Mouse (Mus musculus): ENCODE results near the gene Ahsg. TPM values are rescaled to one million over a fixed set of nuclear protein-coding genes. Genes with fewer than 3 reads are reported as not detected.

Ahsg gene
- total and polyA plus RNA-seq, 3 experiments: 0.13 TPM; not detected in 2

DNA sequence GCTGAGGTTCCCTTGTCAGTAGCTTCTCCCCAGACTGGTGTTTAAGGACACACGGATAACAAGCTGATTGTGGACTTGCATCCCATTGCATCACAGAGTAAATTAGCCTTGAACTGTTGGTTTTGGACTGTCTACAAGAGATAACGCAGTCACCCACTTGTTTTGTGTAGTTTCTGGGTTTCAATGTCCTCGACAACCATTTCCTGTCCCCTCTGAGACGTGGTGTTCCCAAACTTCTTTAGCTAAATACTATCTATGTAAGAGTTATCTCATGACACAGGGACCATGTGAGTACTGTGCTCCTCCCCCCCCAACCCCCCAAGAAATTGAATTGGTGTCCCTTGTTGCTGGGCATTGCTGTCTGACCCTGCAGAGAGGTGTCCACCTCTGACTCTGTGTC lies 9.6 kb upstream of the Ahsg start:
- H3K9ac ChIP-seq (ENCODE audit: control insufficient read depth, low read depth, low read length, poor library complexity, severe bottlenecking): peak overlapping the region; percentile 30; the same call in 1 of the 2 replicates
- TF ChIP-seq GABPA (IDR thresholded peaks at IDR 0.05; ENCODE audit: low read depth, low read length) (no peak), MYC (IDR thresholded peaks at IDR 0.05; ENCODE audit: low read depth, low read length) (no peak), TCF12 (IDR thresholded peaks at IDR 0.05; ENCODE audit: low read depth, low read length) (peak; percentile 85; the same call in 1 of the 2 replicates), POLR2AphosphoS2 (IDR thresholded peaks at IDR 0.05; ENCODE audit: low read length) (peak; percentile 54; the same call in 1 of the 2 replicates), NRF1 (IDR thresholded peaks at IDR 0.05; ENCODE audit: insufficient read depth, low read depth, low read length, poor library complexity, severe bottlenecking) (no peak), ETS1 (IDR thresholded peaks at IDR 0.05; ENCODE audit: low read depth, low read length) (peak; percentile 89), RCOR1 (IDR thresholded peaks at IDR 0.05; ENCODE audit: low read depth, low read length) (peak; percentile 61), EP300 (IDR thresholded peaks at IDR 0.05; ENCODE audit: low read depth in 1 of 2, low read length in 2 of 2) (peak; percentile 79 to 93), MAX (IDR thresholded peaks at IDR 0.05; ENCODE audit: low read length) (peak; percentile 44; the same call in 1 of the 2 replicates), MEF2A (IDR thresholded peaks at IDR 0.05; ENCODE audit: extremely low read depth, insufficient replicate concordance, low read depth, low read length, poor library complexity, severe bottlenecking) (peak; percentile 56; the same call in 1 of the 2 replicates), MYB (IDR thresholded peaks at IDR 0.05; ENCODE audit: low read depth, low read length) (peak; percentile 53; the same call in 1 of the 2 replicates), KAT2A (conservative IDR thresholded peaks at IDR 0.05; ENCODE audit: low read depth, low read length) (no peak; the same call in 1 of the 2 replicates), TAL1 (IDR thresholded peaks at IDR 0.05; ENCODE audit: low read length) (peak; percentile 61), MXI1 (IDR thresholded peaks at IDR 0.05; ENCODE audit: low read depth, low read length) (peak; percentile 48; the same call in 1 of the 2 replicates), USF1 (IDR thresholded peaks at IDR 0.05; ENCODE audit: low read depth, low read length) (peak; percentile 59; the same call in 1 of the 2 replicates), GATA1 (IDR thresholded peaks at IDR 0.05; ENCODE audit: low read depth, low read length) (peak; percentile 83), TBP (IDR thresholded peaks at IDR 0.05; ENCODE audit: low read depth, low read length) (peak; percentile 43; the same call in 1 of the 2 replicates), CHD2 (IDR thresholded peaks at IDR 0.05; ENCODE audit: low read length) (no peak), SIN3A (IDR thresholded peaks at IDR 0.05; ENCODE audit: low read length) (peak; percentile 76; the same call in 1 of the 2 replicates)
- H3K4me3 ChIP-seq (ENCODE audit: control insufficient read depth in 1 of 2, insufficient read depth in 1 of 2, low read depth in 2 of 2, low read length in 2 of 2): peak overlapping the region in 1 of 2 experiments; percentile 4; a peak in 1 of 4 replicates
- no peaks in the 10 kb centered on the region for H3K9me3 ChIP-seq (replicated peaks; ENCODE audit: insufficient read depth, low read length)
- no peaks in the 10 kb centered on the region for H3K79me2 ChIP-seq (ENCODE audit: control insufficient read depth, insufficient read depth, low read length, poor library complexity)
- peak overlapping the region; percentile 93 for H3K27ac ChIP-seq (ENCODE audit: control insufficient read depth, low read depth, low read length)
- H3K4me1 ChIP-seq (ENCODE audit: control insufficient read depth in 1 of 2, insufficient read depth in 2 of 2, low read length in 2 of 2): peaks cover 19 to 45% of the 10 kb centered on the region in 2 experiments; a peak in 3 of 4 replicates
- H3K27me3 ChIP-seq (ENCODE audit: control insufficient read depth in 1 of 2, insufficient read depth in 2 of 2, low read length in 2 of 2): no peaks in the 10 kb centered on the region
- H3K36me3 ChIP-seq (ENCODE audit: control insufficient read depth in 1 of 2, insufficient read depth in 2 of 2, low read length in 2 of 2): peaks cover 0 to 34% of the 10 kb centered on the region in 2 experiments; a peak in 2 of 4 replicates
- peak; percentile 88 for DNase-seq (ENCODE audit: low read depth, low spot score)

DNA sequence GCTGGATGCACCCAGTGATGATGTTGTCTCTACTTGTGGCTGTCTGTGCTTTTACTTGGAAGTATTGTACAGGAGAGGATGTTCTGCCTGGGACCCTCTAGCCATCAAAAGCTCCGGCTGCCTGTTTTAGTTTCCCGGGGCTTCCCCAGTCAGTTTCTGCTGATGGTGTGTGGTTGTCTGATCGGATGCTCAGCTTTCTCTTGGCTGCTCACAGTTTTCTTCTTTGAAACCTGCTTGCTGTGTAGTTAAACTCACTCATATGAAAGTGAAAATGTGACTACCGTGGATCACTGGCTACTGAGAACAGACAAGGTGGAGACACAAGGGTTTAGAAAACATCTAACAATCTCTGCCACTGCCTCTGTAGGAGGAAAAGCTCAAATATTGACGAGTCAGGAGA lies 7.6 kb upstream of the Ahsg start:
- TF ChIP-seq MYB (IDR thresholded peaks at IDR 0.05; ENCODE audit: low read depth, low read length): no peak
- no peak for TF ChIP-seq POLR2A (IDR thresholded peaks at IDR 0.05; ENCODE audit: control insufficient read depth in 1 of 2, insufficient read depth in 1 of 2, low read depth in 1 of 2, low read length in 2 of 2, poor library complexity in 1 of 2)
- TF ChIP-seq POLR2AphosphoS5 (IDR thresholded peaks at IDR 0.05; ENCODE audit: borderline replicate concordance, low read depth, low read length): no peak
- TF ChIP-seq USF2 (IDR thresholded peaks at IDR 0.05; ENCODE audit: borderline replicate concordance in 1 of 2, insufficient read depth in 1 of 2, low read depth in 1 of 2, low read length in 2 of 2): no peak
- TF ChIP-seq MXI1 (IDR thresholded peaks at IDR 0.05; ENCODE audit: low read depth, low read length): no peak
- Histone ChIP-seq H3K27me3 (ENCODE audit: control insufficient read depth in 1 of 2, insufficient read depth in 2 of 2, low read length in 2 of 2) (no peaks in the 10 kb centered on the region), H3K79me2 (ENCODE audit: control insufficient read depth, insufficient read depth, low read length, poor library complexity) (no peaks in the 10 kb centered on the region), H3K4me3 (ENCODE audit: control insufficient read depth in 1 of 2, insufficient read depth in 1 of 2, low read depth in 2 of 2, low read length in 2 of 2) (no peak overlapping the region; a peak in 1 of 4 replicates), H3K36me3 (ENCODE audit: control insufficient read depth in 1 of 2, insufficient read depth in 2 of 2, low read length in 2 of 2) (peaks cover 0 to 34% of the 10 kb centered on the region in 2 experiments; a peak in 2 of 4 replicates), H3K4me1 (ENCODE audit: control insufficient read depth in 1 of 2, insufficient read depth in 2 of 2, low read length in 2 of 2) (peaks cover 19 to 45% of the 10 kb centered on the region in 2 experiments; a peak in 3 of 4 replicates), H3K9ac (ENCODE audit: control insufficient read depth, low read depth, low read length, poor library complexity, severe bottlenecking) (peak overlapping the region; percentile 14; the same call in 1 of the 2 replicates), H3K27ac (ENCODE audit: control insufficient read depth, low read depth, low read length) (peak overlapping the region; percentile 9; the same call in 1 of the 2 replicates), H3K9me3 (replicated peaks; ENCODE audit: insufficient read depth, low read length) (no peaks in the 10 kb centered on the region)
- DNase-seq (ENCODE audit: low read depth, low spot score): no peak

Data from MEL (cell line).